Mouse (Mus musculus) embryonic facial prominence, embryonic 11.5 days (tissue): ENCODE measurements at regions not wholly inside any gene's neighbourhood (a gene's known extent, or its start where the extent isn't known, plus 50 kb on each side); places are given as distances from the start of the nearest gene placed in this dataset.

ENCODE experiments used
- ATAC-seq: fragments of 200-750 bp; cut with Nextera tagmentation; replicated peaks from 2 replicates; pipeline ENCODE4 v1.8.0; 2017; ENCODE audit warnings: low read depth; ENCODE audit not compliant: insufficient number of reproducible peaks, low FRiP score, low TSS enrichment
- DNase-seq: peaks from one replicate; pipeline ENCODE4 v3.0.0-alpha.2; 2015; ENCODE audit warnings: low spot score
- H3K27ac ChIP-seq: fragments of 300-500 bp; sonication (generic); replicated peaks from 2 replicates; pipeline ENCODE4 v1.5.1; 2014; ENCODE audit warnings: mild to moderate bottlenecking, low read depth, low read length, control low read depth
- H3K27me3 ChIP-seq: fragments of 300-500 bp; sonication (generic); 2 replicates; pipeline ENCODE4 v1.6.1; 2014; ENCODE audit warnings: mild to moderate bottlenecking, low read length, moderate library complexity, mixed read lengths; ENCODE audit not compliant: control insufficient read depth, insufficient read depth
- H3K36me3 ChIP-seq: fragments of 300-500 bp; sonication (generic); replicated peaks from 2 replicates; pipeline ENCODE4 v1.6.1; 2014; ENCODE audit warnings: low read depth, mild to moderate bottlenecking, low read length, moderate library complexity, mixed read lengths; ENCODE audit not compliant: control insufficient read depth, insufficient read depth
- H3K4me1 ChIP-seq: fragments of 300-500 bp; sonication (generic); 2 replicates; pipeline ENCODE4 v1.6.1; 2014; ENCODE audit warnings: low read length, mixed read lengths; ENCODE audit not compliant: control insufficient read depth, insufficient read depth
- H3K4me2 ChIP-seq: fragments of 300-500 bp; sonication (generic); 2 replicates; pipeline ENCODE4 v1.6.1; 2014; ENCODE audit warnings: low read depth, mild to moderate bottlenecking, control low read depth, low read length, moderate library complexity
- H3K4me3 ChIP-seq: fragments of 300-500 bp; sonication (generic); 2 replicates; pipeline ENCODE4 v1.5.1; 2014; ENCODE audit warnings: low read depth, low read length, control low read depth
- H3K9ac ChIP-seq: fragments of 300-500 bp; sonication (generic); replicated peaks from 2 replicates; pipeline ENCODE4 v1.6.1; 2014; ENCODE audit warnings: mild to moderate bottlenecking, control low read depth, low read length
- H3K9me3 ChIP-seq: fragments of 300-500 bp; sonication (generic); replicated peaks from 2 replicates; pipeline ENCODE4 v1.6.1; 2016; ENCODE audit warnings: mild to moderate bottlenecking, low read length, inconsistent platforms, mixed read lengths; ENCODE audit not compliant: control insufficient read depth
- WGBS: fragments of 180-500 bp; shearing (Covaris S2); extraction: QIAGEN DNeasy Blood & Tissue Kit; methylation state at CpG from one replicate; pipeline ENCODE4 v1.1.7; 2014; 5-methylcytosine and 5-hydroxymethylcytosine counted together

DNA sequence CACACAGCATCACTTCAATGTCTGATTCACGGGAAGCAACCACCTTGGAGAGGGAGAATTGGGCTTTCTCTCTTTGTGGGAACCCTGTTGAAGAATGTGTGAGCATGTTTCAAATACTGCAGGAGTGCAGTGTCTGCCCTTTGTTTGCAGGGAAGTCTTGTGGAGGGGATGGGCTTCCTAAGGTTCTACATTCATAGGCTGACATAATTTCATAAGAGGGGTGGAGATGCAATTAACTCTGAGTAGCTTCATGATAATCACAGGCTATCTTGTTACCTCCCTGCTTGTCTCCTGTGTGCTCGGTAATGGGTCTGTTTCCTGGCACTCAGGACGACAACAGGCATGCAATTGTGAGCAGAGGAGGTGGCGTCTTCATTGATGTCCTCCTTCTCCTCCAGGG is 215.6 kb upstream of the Habp2 start:
- Histone ChIP-seq H3K9ac (no peak overlapping the region), H3K27me3 (no peaks in the 10 kb centered on the region), H3K9me3 (no peaks in the 10 kb centered on the region), H3K36me3 (no peaks in the 10 kb centered on the region), H3K4me3 (no peak overlapping the region), H3K4me1 (no peaks in the 10 kb centered on the region), H3K27ac (no peak overlapping the region), H3K4me2 (no peak overlapping the region)
- 28% methylated on average over 4 of the region's 4 CpGs for WGBS
- ATAC-seq (no peak), DNase-seq (no peak)

DNA sequence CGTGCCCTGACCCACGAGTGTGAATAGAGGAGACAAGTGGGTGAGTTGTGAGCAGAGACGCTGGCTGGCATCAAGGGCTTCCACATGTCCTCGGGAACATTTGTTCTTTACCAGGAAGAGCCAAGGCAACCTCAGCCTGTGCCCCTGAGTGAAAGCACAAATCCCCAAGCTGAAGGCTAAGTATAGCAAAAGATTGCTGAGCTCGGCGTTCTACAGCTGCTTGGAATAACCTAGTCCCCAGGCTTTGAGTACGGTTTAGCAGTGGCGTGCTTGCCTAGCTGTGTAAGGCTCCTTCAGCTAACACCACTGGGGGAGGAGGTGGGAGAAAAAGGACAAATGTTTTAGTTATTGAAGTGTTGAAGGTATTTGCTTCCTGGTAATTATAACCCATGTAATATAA is 210.8 kb upstream of the Habp2 start:
- no peak overlapping the region for H3K9ac ChIP-seq
- no peak for ATAC-seq
- H3K9me3 ChIP-seq: no peaks in the 10 kb centered on the region
- no peak overlapping the region for H3K27ac ChIP-seq
- no peak for DNase-seq
- WGBS: 86% methylated on average over 8 of the region's 8 CpGs
- H3K4me1 ChIP-seq: no peaks in the 10 kb centered on the region
- H3K27me3 ChIP-seq: no peaks in the 10 kb centered on the region; the same call in 1 of the 2 replicates
- no peak overlapping the region for H3K4me3 ChIP-seq
- no peak overlapping the region for H3K4me2 ChIP-seq
- no peaks in the 10 kb centered on the region for H3K36me3 ChIP-seq

DNA sequence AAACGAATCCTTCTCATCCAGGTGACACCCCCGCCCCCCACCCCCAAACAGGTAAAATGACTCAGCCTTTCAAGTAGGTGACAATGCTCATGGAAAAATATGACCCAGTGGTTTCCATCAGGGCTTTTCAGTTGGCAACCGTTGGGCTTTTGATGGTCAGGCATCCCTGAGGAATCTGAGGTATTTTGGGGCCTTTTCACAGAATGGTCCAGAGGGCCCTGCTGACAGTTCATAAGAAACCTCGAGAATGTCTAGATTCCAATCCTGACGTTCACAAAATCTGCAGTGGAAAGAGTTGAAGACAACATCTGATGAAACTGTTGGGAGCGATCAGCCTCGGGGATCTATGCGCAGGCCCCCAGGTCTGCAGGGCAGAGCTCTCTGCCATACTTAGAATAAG is 209.4 kb upstream of the Habp2 start:
- no peak for ATAC-seq
- 81% methylated on average over 8 of the region's 8 CpGs for WGBS

DNA sequence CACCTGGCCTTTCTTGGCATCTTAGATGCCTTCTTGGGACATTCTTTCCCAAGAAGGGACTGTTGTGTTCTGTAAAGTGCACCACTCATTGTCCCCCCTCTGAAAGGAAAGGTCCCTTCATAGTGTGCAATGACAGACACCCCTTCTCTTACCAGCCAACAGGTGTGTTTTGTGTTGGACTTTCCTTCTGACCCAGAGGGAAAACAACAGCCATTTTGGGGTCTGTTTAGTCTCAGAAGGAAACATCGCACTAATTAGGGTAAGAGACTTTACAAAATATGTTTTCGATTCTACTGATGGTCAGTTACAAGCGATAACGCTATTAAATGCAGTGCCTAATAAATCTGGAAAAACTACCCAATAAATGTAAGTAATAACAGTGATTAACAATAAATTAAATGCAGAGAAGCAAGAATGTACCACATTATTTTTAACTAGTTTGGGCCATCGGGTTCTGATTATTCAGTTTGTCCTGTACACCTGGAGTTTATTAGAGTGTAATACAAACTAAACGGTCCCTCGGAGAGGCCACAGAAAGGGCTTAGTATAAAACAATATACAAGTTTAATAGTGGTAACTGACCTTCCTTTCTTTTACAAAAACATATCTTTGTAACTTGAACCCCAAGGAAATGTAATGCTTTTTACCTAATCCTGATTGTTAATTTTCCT is 200.4 kb upstream of the Habp2 start:
- peak; percentile 88 for DNase-seq
- H3K4me3 ChIP-seq: no peak overlapping the region
- no peak overlapping the region for H3K4me2 ChIP-seq
- H3K27me3 ChIP-seq: no peaks in the 10 kb centered on the region; the same call in 1 of the 2 replicates
- H3K9me3 ChIP-seq: no peaks in the 10 kb centered on the region
- no peak for ATAC-seq
- no peak overlapping the region for H3K27ac ChIP-seq
- no peak overlapping the region for H3K9ac ChIP-seq
- no peaks in the 10 kb centered on the region for H3K4me1 ChIP-seq
- no peaks in the 10 kb centered on the region for H3K36me3 ChIP-seq
- WGBS: 38% methylated on average over 7 of the region's 7 CpGs

More for the DNA sequence above, 209.4 kb upstream of the Habp2 start:
- Histone ChIP-seq H3K4me1 (no peaks in the 10 kb centered on the region), H3K4me2 (no peak overlapping the region), H3K27ac (no peak overlapping the region), H3K4me3 (no peak overlapping the region), H3K9me3 (no peaks in the 10 kb centered on the region), H3K36me3 (no peaks in the 10 kb centered on the region), H3K9ac (no peak overlapping the region), H3K27me3 (no peaks in the 10 kb centered on the region; the same call in 1 of the 2 replicates)
- no peak for DNase-seq

DNA sequence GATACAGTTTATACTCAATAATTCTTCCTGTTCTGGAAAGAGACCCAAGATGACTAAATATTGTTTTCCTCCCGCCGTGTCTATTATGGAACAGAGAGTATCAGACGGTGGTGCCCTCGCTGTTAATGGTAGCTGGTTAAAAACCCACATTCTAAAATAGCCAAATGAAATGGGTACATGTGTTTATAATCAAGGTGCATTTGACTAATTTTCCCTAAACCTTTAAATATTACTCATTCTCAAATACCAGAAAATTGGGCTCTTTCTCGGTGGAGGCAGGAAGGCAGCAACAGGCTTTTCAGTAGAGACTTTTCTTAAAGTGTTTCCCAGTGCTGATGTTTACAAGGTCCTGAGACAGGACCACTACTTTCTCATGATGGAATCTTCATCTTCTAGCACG is 199.8 kb upstream of the Habp2 start:
- H3K4me1 ChIP-seq: no peaks in the 10 kb centered on the region
- 31% methylated on average over 6 of the region's 6 CpGs for WGBS
- H3K27ac ChIP-seq: no peak overlapping the region
- no peak overlapping the region for H3K9ac ChIP-seq
- H3K27me3 ChIP-seq: no peaks in the 10 kb centered on the region; the same call in 1 of the 2 replicates
- H3K4me3 ChIP-seq: no peak overlapping the region
- H3K4me2 ChIP-seq: no peak overlapping the region
- H3K9me3 ChIP-seq: no peaks in the 10 kb centered on the region
- no peaks in the 10 kb centered on the region for H3K36me3 ChIP-seq
- ATAC-seq (no peak), DNase-seq (peak; percentile 61)

DNA sequence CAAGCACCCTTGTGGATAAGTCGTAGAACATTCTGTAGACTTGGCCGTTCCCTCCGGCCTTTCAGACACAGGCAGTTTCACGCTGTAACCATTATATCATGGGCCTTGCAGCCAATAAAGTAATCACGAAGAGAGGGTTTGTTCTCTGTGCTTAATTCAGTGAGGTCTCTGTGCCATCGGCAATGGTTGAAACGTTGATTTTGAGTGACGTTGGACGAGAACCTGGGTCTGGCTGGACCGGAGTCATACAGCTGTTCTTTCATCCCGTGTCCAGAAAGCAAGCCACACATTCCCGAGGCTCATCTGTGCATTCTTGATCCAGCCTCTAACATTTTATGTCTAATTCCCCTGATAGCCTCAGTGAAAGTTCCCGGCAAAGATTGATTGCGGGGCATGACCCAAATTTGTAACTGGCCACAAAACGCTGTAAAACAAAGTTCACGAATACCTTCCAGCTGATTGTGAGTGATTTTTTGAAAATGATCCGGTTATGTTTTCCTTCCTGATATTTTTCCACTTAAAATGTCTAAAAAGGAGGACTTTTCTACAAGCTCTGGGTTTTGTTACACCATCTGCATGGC is 197.1 kb upstream of the Habp2 start:
- Histone ChIP-seq H3K4me2 (no peak overlapping the region), H3K4me3 (no peak overlapping the region), H3K36me3 (no peaks in the 10 kb centered on the region), H3K27ac (no peak overlapping the region), H3K9me3 (no peaks in the 10 kb centered on the region), H3K27me3 (peaks cover 5% of the 10 kb centered on the region), H3K4me1 (no peaks in the 10 kb centered on the region), H3K9ac (no peak overlapping the region)
- WGBS: 80% methylated on average over 17 of the region's 17 CpGs
- ATAC-seq: no peak
- no peak for DNase-seq

DNA sequence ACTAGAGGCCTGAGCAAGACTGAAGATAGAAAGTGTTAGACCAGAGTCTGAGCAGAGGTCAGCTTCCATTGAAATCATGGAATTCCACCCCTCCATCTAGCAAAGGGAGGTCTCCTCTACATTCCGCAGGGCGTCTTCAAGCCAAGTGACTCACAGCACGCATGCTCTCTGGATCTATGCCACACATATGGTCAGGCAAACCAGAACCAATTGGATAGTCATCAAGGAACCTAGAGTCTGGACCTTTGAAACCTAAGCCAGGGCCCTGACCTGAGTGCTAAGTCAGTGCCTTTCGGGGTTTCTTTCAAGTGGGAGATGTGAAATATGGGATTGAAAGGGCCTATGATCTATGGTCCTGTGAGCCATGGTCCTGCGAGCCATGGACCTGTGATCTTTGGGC is 195.4 kb upstream of the Habp2 start:
- Histone ChIP-seq H3K27ac (no peak overlapping the region), H3K4me2 (no peak overlapping the region), H3K27me3 (peaks cover 5% of the 10 kb centered on the region), H3K36me3 (no peaks in the 10 kb centered on the region), H3K9me3 (no peaks in the 10 kb centered on the region), H3K9ac (no peak overlapping the region), H3K4me3 (no peak overlapping the region), H3K4me1 (no peaks in the 10 kb centered on the region)
- 95% methylated on average over 5 of the region's 5 CpGs for WGBS
- ATAC-seq: no peak
- DNase-seq: no peak

DNA sequence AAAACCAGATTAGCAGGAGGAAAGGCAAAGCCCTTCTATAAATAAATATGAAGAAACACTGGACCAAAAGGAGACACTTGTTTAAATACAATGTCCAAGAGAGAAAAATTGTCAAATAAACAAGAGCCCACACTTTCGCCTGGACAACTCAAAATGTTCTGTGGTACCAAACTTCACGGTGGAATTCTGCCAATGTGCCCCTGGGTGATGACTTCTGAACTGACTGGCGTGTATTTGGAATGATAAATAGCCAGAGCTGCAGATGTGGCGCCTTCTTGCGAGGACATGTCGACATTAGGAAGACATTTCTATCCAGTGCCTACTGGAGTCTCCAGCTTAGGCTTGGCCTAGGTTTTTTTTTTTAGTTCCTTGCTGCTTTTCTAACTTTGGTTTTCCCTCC is 191.1 kb upstream of the Habp2 start:
- Histone ChIP-seq H3K4me3 (no peak overlapping the region), H3K27me3 (peaks cover 5% of the 10 kb centered on the region), H3K4me2 (no peak overlapping the region), H3K9me3 (no peaks in the 10 kb centered on the region), H3K27ac (no peak overlapping the region), H3K36me3 (no peaks in the 10 kb centered on the region), H3K4me1 (no peaks in the 10 kb centered on the region), H3K9ac (no peak overlapping the region)
- ATAC-seq: no peak
- 63% methylated on average over 6 of the region's 6 CpGs for WGBS
- DNase-seq: no peak
